Mouse (Mus musculus) liver, embryonic 14.5 days (tissue): ENCODE results near the gene Tbc1d4. TPM values are rescaled to one million over a fixed set of nuclear protein-coding genes. Genes with fewer than 3 reads are reported as not detected.

Experiments used
- ATAC-seq: fragments of 200-750 bp; cut with Nextera tagmentation; 2 replicates; pipeline ENCODE4 v1.8.0; 2017; ENCODE audit warnings: moderate number of reproducible peaks, mild to moderate bottlenecking, moderate library complexity; ENCODE audit not compliant: insufficient read depth
- DNase-seq, 3 experiments: peaks; one replicate each; pipeline ENCODE4 v3.0.0-alpha.2; 2012 to 2013; ENCODE audit warnings: low read depth in 3 of 3, low spot score in 3 of 3
- H3K27ac ChIP-seq: fragments of 300-500 bp; sonication (generic); 2 replicates; pipeline ENCODE4 v1.5.1; 2014; ENCODE audit warnings: moderate library complexity, mild to moderate bottlenecking, control low read depth, inconsistent platforms
- H3K27me3 ChIP-seq: fragments of 300-500 bp; sonication (generic); 2 replicates; pipeline ENCODE4 v1.6.1; 2014; ENCODE audit warnings: mild to moderate bottlenecking, low read length, moderate library complexity; ENCODE audit not compliant: control insufficient read depth, insufficient read depth
- H3K36me3 ChIP-seq: fragments of 300-500 bp; sonication (generic); replicated peaks from 2 replicates; pipeline ENCODE4 v1.6.1; 2014; ENCODE audit warnings: low read depth; ENCODE audit not compliant: control insufficient read depth, insufficient read depth
- H3K4me1 ChIP-seq, 2 experiments: fragments of 200-500 bp in 1 of 2; fragments of 300-500 bp in 1 of 2; sonication (generic) in 1 of 2; replicated peaks; 2 replicates each; pipeline ENCODE4 v1.6.1; 2012 to 2014; ENCODE audit warnings: antibody characterized with exemption in 1 of 2, inconsistent platforms in 1 of 2, low read length in 1 of 2; ENCODE audit not compliant: control insufficient read depth in 2 of 2, insufficient read depth in 2 of 2
- H3K4me2 ChIP-seq: fragments of 300-500 bp; sonication (generic); 2 replicates; pipeline ENCODE4 v1.6.1; 2014; ENCODE audit warnings: low read depth, mild to moderate bottlenecking, control low read depth, moderate library complexity
- H3K4me3 ChIP-seq, 2 experiments: fragments of 200-500 bp in 1 of 2; fragments of 300-500 bp in 1 of 2; sonication (generic) in 1 of 2; 2 replicates each; pipeline ENCODE4 v1.5.1; 2012 to 2014; ENCODE audit warnings: low read depth in 2 of 2, low read length in 2 of 2, mild to moderate bottlenecking in 2 of 2, control low read depth in 1 of 2, inconsistent platforms in 1 of 2, moderate library complexity in 1 of 2; ENCODE audit not compliant: insufficient read depth in 1 of 2
- H3K9ac ChIP-seq: fragments of 300-500 bp; sonication (generic); replicated peaks from 2 replicates; pipeline ENCODE4 v1.6.1; 2014; ENCODE audit warnings: mild to moderate bottlenecking, control low read depth, moderate library complexity
- H3K9me3 ChIP-seq: fragments of 300-500 bp; sonication (generic); 2 replicates; pipeline ENCODE4 v1.6.1; 2016; ENCODE audit warnings: low read length, mixed read lengths; ENCODE audit not compliant: control insufficient read depth
- CTCF ChIP-seq: IDR thresholded peaks from 2 replicates; pipeline ENCODE4 v1.5.1; 2016; ENCODE audit warnings: antibody characterized with exemption, low read depth, control low read depth
- EP300 ChIP-seq: IDR thresholded peaks from 2 replicates; pipeline ENCODE4 v1.6.1; 2016; ENCODE audit warnings: antibody characterized with exemption, low read depth
- WGBS: fragments of 180-500 bp; shearing (Covaris S2); extraction: QIAGEN DNeasy Blood & Tissue Kit; methylation state at CpG from one replicate; pipeline ENCODE4 v1.1.7; 2014; ENCODE audit not compliant: insufficient replicate concordance; 5-methylcytosine and 5-hydroxymethylcytosine counted together
- polyA plus RNA-seq, 2 experiments: library from polyadenylated mRNA; depleted of rRNA in 1 of 2; stranded (reverse) in 1 of 2; unstranded in 1 of 2; fragments of >200 nt; fragmentation: Nextera tagmentation in 1 of 2; extraction: Ambion mirVana in 1 of 2; gene quantifications; 2 replicates each; pipeline versions ENCODE4 v1.2.1 to v1.2.3; 2012 to 2014

The Tbc1d4 gene
- polyA plus RNA-seq, 2 experiments: 0.85 to 1.3 TPM

DNA sequence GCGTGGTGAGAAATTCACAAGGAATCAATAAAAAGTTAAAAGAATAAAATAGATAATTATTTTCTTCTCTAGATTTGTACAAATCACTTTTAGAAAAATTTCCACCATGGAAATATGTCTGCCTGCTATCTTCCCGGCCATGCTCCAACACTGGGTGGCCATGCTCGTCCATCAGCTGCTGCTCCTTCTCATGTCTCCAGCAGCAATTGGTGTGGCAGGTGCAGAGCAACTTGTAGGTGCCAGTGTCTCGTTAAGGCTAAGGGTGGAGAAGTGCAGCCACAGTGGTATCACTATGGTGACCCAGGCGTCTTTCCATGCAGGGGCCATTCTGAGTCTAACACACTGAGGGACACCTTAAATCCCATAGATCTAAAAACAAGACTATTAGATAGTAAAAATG, 67.8 kb downstream of the Tbc1d4 start:
- ATAC-seq (no peak), DNase-seq (no peak)
- WGBS: 58% methylated on average over 5 of the region's 5 CpGs
- Histone ChIP-seq H3K4me2 (no peak overlapping the region), H3K9me3 (no peaks in the 10 kb centered on the region), H3K9ac (no peak overlapping the region), H3K36me3 (no peaks in the 10 kb centered on the region), H3K4me1 (no peaks in the 10 kb centered on the region), H3K27ac (no peak overlapping the region), H3K4me3 (no peak overlapping the region), H3K27me3 (no peaks in the 10 kb centered on the region)
- no peak for TF ChIP-seq EP300
- no peak for TF ChIP-seq CTCF

DNA sequence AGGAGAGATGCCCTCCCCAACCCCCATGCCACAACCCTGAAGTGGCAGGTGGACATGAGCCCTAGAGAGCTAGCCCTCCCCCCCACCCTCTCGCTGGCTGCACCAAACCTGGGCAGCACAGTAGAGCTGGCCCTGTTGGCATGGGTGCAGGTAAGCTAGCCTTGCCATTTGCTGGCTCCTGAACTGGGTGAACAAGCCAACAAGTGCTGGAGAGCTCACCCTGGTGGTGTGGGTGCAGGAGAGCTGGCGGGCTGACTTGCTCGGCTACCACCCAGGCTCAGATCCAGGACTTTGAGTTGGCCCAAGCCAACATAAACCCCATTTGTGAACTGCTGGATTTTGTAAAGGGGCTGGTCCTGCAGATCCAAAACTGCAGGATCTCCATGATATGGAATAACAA, 68.5 kb downstream of the Tbc1d4 start:
- TF ChIP-seq CTCF (no peak), EP300 (no peak)
- Histone ChIP-seq H3K4me1 (no peaks in the 10 kb centered on the region), H3K9me3 (no peaks in the 10 kb centered on the region), H3K36me3 (no peaks in the 10 kb centered on the region), H3K4me2 (no peak overlapping the region), H3K4me3 (no peak overlapping the region), H3K9ac (no peak overlapping the region), H3K27me3 (no peaks in the 10 kb centered on the region), H3K27ac (no peak overlapping the region)
- DNase-seq (no peak), ATAC-seq (no peak)
- 66% methylated on average over 3 of the region's 3 CpGs for WGBS

DNA sequence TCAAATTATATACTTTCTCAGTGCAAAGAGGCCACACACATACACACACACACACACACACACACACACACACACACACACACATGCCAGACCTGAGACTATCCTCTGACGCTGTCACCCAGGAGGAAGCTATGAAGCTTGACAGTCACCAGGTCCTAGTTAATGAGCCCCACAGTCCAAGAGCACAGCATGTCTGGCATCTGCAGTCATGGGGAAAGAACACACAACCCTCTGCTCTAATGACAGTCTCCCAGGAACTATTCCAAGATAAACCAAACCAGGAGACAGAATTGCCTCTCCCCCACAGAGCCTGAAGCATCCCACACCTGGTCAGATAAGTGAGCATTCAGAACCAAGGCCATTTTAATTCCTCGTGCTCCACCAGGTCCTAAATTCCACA, 71.1 kb downstream of the Tbc1d4 start:
- Histone ChIP-seq H3K4me3 (no peak overlapping the region), H3K9me3 (no peaks in the 10 kb centered on the region), H3K4me1 (no peaks in the 10 kb centered on the region), H3K9ac (no peak overlapping the region), H3K4me2 (no peak overlapping the region), H3K27ac (no peak overlapping the region), H3K36me3 (no peaks in the 10 kb centered on the region), H3K27me3 (no peaks in the 10 kb centered on the region)
- TF ChIP-seq EP300: no peak
- no peak for TF ChIP-seq CTCF
- ATAC-seq: no peak
- no peak for DNase-seq
- 52% methylated on average over 2 of the region's 2 CpGs for WGBS

DNA sequence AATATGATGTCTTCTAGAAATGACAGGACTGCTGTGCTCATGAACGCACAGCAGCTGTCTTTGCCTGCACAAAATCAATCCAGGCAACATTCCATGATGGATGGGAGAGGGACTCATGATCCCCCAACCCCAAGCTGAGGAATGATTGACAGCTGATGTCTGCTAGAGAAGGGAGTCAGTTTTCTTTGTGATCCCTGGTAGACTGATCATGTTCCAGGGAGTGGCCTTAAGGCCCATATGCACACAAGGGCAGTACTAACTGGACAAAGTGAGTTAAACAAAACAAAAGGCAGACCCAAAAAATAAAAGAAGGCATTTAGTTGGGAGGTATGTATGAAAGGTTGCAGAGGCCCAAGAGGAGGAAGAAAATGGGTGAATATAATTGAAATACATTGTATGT, 71.6 kb downstream of the Tbc1d4 start:
- TF ChIP-seq CTCF (no peak), EP300 (no peak)
- no peaks in the 10 kb centered on the region for H3K27me3 ChIP-seq
- DNase-seq (no peak), ATAC-seq (no peak)
- 74% methylated on average over 1 of the region's 1 CpGs for WGBS
- no peaks in the 10 kb centered on the region for H3K36me3 ChIP-seq
- H3K27ac ChIP-seq: no peak overlapping the region
- H3K4me1 ChIP-seq: no peaks in the 10 kb centered on the region
- no peak overlapping the region for H3K4me3 ChIP-seq
- no peak overlapping the region for H3K4me2 ChIP-seq
- H3K9ac ChIP-seq: no peak overlapping the region
- no peaks in the 10 kb centered on the region for H3K9me3 ChIP-seq

- 58% methylated on average over 7 of the region's 7 CpGs for WGBS
- no peak overlapping the region for H3K4me2 ChIP-seq
- H3K36me3 ChIP-seq: no peaks in the 10 kb centered on the region
- DNase-seq: no peak
- TF ChIP-seq EP300 (no peak), CTCF (no peak)
- no peaks in the 10 kb centered on the region for H3K27me3 ChIP-seq
- H3K9ac ChIP-seq: no peak overlapping the region
- H3K27ac ChIP-seq: no peak overlapping the region
- ATAC-seq: no peak
- H3K4me3 ChIP-seq: no peak overlapping the region
- no peaks in the 10 kb centered on the region for H3K4me1 ChIP-seq
- H3K9me3 ChIP-seq: no peaks in the 10 kb centered on the region
Observed at GRCm38 (mm10) chr14:101532090-101532695, 76.8 kb downstream of the Tbc1d4 start.
